Mouse (Mus musculus): Measurements from ENCODE around the gene Gm3696.
"Not testable (repeated sequence)": the region's sequence is repeated elsewhere in the genome, so short reads cannot be mapped to it uniquely, and the experiment has no call there.

Gene Gm3696

DNA sequence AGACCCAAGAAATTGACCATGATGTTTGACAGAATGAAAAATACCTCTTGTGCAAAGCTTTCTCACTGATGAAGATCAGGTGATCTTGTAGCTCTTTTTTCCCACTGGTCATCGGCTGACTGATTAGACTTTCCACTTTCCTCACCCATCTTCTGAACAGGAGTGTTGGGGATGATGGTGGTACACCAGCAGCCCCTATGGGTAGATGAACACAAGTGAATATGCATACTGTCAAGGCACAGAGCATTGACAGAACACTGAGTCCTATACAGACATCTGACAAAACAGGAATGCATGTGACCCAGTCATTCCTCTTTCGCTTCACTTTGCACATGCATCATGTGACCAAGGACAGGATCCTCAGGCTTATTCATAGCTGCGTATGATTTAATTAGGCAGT is at the start of gene Gm3696:
Gene Gm3696 (minus strand): TSS at position 101 of the 400 bp plus-strand sequence.
- DNase-seq (ENCODE audit: low spot score) = not testable (repeated sequence)

DNA sequence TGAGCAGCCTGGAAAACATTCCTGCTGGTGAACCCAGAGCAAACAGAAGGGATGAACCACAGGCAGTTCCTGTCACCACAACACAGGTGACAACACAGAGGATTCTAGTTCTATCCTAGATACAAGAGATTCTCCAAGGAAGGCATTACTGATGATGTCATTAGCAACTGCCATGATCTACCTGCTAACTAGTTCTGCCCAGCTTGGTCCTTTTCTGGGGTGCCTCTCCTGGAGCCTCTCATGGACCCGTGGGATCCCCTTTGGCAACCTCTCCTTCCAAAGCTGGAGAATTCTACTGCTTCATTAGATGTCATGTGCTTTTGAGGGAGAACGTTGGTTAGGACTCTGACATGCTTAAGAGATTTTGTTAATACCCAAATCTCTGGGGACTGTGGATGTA is 24.9 kb upstream of the Gm3696 start, which contains the start of gene Gm6676:
Gene Gm6676 (minus strand): TSS at position 101 of the 400 bp plus-strand sequence.
- DNase-seq (ENCODE audit: low spot score) = not testable (repeated sequence)

DNA sequence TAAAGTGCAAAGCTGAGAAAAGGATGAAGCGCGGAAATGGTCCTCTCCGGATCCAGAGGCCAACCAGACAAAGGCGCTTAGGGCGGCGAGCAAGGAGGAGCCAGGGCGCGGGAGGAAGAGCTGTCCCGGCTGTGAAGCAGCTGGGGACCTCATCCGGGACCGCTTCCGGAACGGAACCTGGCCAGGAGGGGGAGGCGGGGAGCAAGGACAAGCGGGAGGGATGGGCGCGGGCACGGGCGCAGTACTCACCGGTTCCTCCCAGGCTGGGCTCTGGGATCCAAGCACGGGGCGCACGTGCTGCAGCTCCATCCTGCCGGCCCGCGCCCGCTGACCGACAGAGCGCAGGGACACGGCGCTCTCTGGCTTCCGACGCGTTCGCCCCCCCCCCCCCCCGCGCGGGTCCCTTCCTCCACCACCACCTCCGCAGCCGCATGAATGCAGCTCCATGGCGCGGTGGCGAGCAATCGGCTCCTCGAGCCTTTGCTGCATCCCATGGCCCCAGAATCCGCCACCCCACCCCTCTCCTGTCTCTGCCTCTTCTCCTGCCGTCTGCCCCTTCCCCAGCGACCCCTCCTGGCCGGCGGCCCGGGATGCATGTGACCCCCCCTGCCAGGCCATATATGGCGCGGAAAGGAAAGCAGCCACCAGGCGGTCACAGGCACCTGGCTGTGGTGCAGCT is 4.8 kb upstream of the Gm3696 start:
- peak; percentile 30 for DNase-seq (ENCODE audit: low spot score)

DNA sequence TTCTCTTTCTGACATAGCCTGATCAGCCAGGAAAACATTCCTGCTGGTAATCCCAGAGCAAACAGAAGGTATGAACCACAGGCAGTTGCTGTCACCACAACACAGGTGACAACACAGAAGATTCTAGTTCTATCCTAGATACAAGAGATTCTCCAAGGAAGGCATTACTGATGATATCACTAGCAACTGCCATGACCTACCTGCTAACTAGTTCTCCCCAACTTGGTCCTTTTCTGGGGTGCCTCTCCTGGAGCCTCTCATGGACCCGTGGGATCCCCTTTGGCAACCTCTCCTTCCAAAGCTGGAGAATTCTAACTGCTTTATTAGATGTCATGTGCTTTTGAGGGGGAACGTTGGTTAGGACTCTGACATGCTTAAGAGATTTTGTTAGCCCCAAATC is 55.6 kb downstream of the Gm3696 start, which contains the start of gene Gm3685:
Gene Gm3685 (minus strand): TSS at position 101 of the 400 bp plus-strand sequence.
- DNase-seq (ENCODE audit: low spot score) = not testable (repeated sequence)
